Mouse (Mus musculus) adrenal gland, postnatal 25 days (tissue): ENCODE results near the gene Gba. TPM values are rescaled to one million over a fixed set of nuclear protein-coding genes. Genes with fewer than 3 reads are reported as not detected.
A peak's percentile ranks its signal among the peaks of the same experiment; 100 is the strongest.
"Not testable (repeated sequence)": the region's sequence is repeated elsewhere in the genome, so short reads cannot be mapped to it uniquely, and the experiment has no call there.

Source experiments
- DNase-seq: peaks from one replicate; pipeline ENCODE4 v3.0.0; 2021; ENCODE audit warnings: mixed read lengths
- total RNA-seq: library from RNA; stranded (reverse); gene quantifications from 2 replicates; pipeline ENCODE4 v1.2.3, GENCODE M21; 2021

Gene Gba
- total RNA-seq, 1 experiment from 2014 or later: 79.0 TPM

- DNase-seq: peak; percentile 2
Measured at GRCm38 (mm10) chr3:89214681-89215411, 12.1 kb downstream of the Gba start, which contains the start of gene Thbs3. Gene Thbs3 (plus strand): TSS chr3:89215180.

GRCm38 (mm10) chr3:89215853-89216252 lies 13.1 kb downstream of the Gba start:
- peak; percentile 78 for DNase-seq

- not testable (repeated sequence) for DNase-seq
Measured at GRCm38 (mm10) chr3:89216407-89216806, 13.7 kb downstream of the Gba start.

GRCm38 (mm10) chr3:89218271-89218670 lies 15.5 kb downstream of the Gba start:
- no peak for DNase-seq

- DNase-seq: no peak
Measured at GRCm38 (mm10) chr3:89219546-89219945, 16.8 kb downstream of the Gba start.

GRCm38 (mm10) chr3:89221167-89221566 lies 18.4 kb downstream of the Gba start:
- no peak for DNase-seq

GRCm38 (mm10) chr3:89224796-89225195 lies 22.1 kb downstream of the Gba start:
- DNase-seq: no peak

- DNase-seq: no peak
Measured at GRCm38 (mm10) chr3:89225321-89225815, 22.6 kb downstream of the Gba start.

GRCm38 (mm10) chr3:89225918-89226317 lies 23.2 kb downstream of the Gba start:
- no peak for DNase-seq

- no peak for DNase-seq
Measured at GRCm38 (mm10) chr3:89226361-89226760, 23.6 kb downstream of the Gba start.

- DNase-seq: no peak
Measured at GRCm38 (mm10) chr3:89226900-89227299, 24.2 kb downstream of the Gba start, which contains the start of gene Mtx1. Gene Mtx1 (minus strand): TSS chr3:89227088.

- peak; percentile 88 for DNase-seq
Measured at GRCm38 (mm10) chr3:89227307-89228179, 24.8 kb downstream of the Gba start.

- peak; percentile 89 for DNase-seq
Measured at GRCm38 (mm10) chr3:89228180-89228549, 25.4 kb downstream of the Gba start.

GRCm38 (mm10) chr3:89228836-89229235 lies 26.1 kb downstream of the Gba start, which contains the start of gene Muc1:
Gene Muc1 (plus strand): TSS chr3:89229057.
- DNase-seq: no peak

GRCm38 (mm10) chr3:89229276-89229675 lies 26.5 kb downstream of the Gba start:
- DNase-seq: no peak

GRCm38 (mm10) chr3:89230561-89230960 lies 27.8 kb downstream of the Gba start:
- DNase-seq: no peak

GRCm38 (mm10) chr3:89231345-89231744 lies 28.6 kb downstream of the Gba start:
- no peak for DNase-seq

- no peak for DNase-seq
Measured at GRCm38 (mm10) chr3:89231772-89232275, 29.1 kb downstream of the Gba start.

GRCm38 (mm10) chr3:89232614-89233013 lies 29.9 kb downstream of the Gba start:
- DNase-seq: peak; percentile 0

GRCm38 (mm10) chr3:89233562-89234110 lies 30.9 kb downstream of the Gba start:
- peak; percentile 1 for DNase-seq

- no peak for DNase-seq
Measured at GRCm38 (mm10) chr3:89236516-89236915, 33.8 kb downstream of the Gba start.

GRCm38 (mm10) chr3:89237682-89238081 lies 35.0 kb downstream of the Gba start:
- DNase-seq: no peak
